Mouse (Mus musculus): ENCODE results near the gene Simc1.

- TF ChIP-seq CTCF (IDR thresholded peaks at IDR 0.05; ENCODE audit: extremely low read depth, insufficient read depth, low read length) (no peak), POLR2A (IDR thresholded peaks at IDR 0.05; ENCODE audit: extremely low read depth, insufficient read depth, low read length) (no peak)
Observed at GRCm38 (mm10) chr13:54562562-54562961, 59.0 kb downstream of the Simc1 start.
